Mouse (Mus musculus) MEL (cell line): ENCODE measurements around the gene Olfr1256. TPM values are rescaled to one million over a fixed set of nuclear protein-coding genes. Genes with fewer than 3 reads are reported as not detected.

Source experiments
- DNase-seq: peaks from one replicate; pipeline ENCODE4 v3.0.0; 2011; ENCODE audit warnings: low read depth, low spot score
- H3K27ac ChIP-seq: 2 replicates; pipeline ENCODE4 v1.5.1; 2012; ENCODE audit warnings: low read depth, mild to moderate bottlenecking, control low read depth, low read length, moderate library complexity; ENCODE audit not compliant: control insufficient read depth
- H3K27me3 ChIP-seq, 2 experiments: fragments of 150-350 bp in 1 of 2; sonication (generic) in 1 of 2; 2 replicates each; pipeline ENCODE4 v1.6.1; 2012; ENCODE audit warnings: low read length in 2 of 2, mild to moderate bottlenecking in 2 of 2, improper control_type of control experiment in 1 of 2, moderate library complexity in 1 of 2; ENCODE audit not compliant: insufficient read depth in 2 of 2, control insufficient read depth in 1 of 2
- H3K36me3 ChIP-seq, 2 experiments: 2 replicates each; pipeline ENCODE4 v1.6.1; 2012 to 2014; ENCODE audit warnings: low read length in 2 of 2, improper control_type of control experiment in 1 of 2, inconsistent platforms in 1 of 2, mild to moderate bottlenecking in 1 of 2; ENCODE audit not compliant: insufficient read depth in 2 of 2, control insufficient read depth in 1 of 2
- H3K4me1 ChIP-seq, 2 experiments: fragments of 150-350 bp in 1 of 2; sonication (generic) in 1 of 2; 2 replicates each; pipeline ENCODE4 v1.6.1; 2012; ENCODE audit warnings: low read length in 2 of 2, improper control_type of control experiment in 1 of 2, mild to moderate bottlenecking in 1 of 2; ENCODE audit not compliant: insufficient read depth in 2 of 2, control insufficient read depth in 1 of 2
- H3K4me3 ChIP-seq, 2 experiments: fragments of 150-350 bp in 1 of 2; sonication (generic) in 1 of 2; 2 replicates each; pipeline ENCODE4 v1.5.1; 2012; ENCODE audit warnings: low read depth in 2 of 2, low read length in 2 of 2, mild to moderate bottlenecking in 2 of 2, moderate library complexity in 2 of 2, control low read depth in 1 of 2, improper control_type of control experiment in 1 of 2; ENCODE audit not compliant: control insufficient read depth in 1 of 2, insufficient read depth in 1 of 2
- H3K79me2 ChIP-seq: 2 replicates; pipeline ENCODE4 v1.6.1; 2012; ENCODE audit warnings: mild to moderate bottlenecking, low read length, moderate library complexity; ENCODE audit not compliant: control insufficient read depth, poor library complexity, insufficient read depth
- H3K9ac ChIP-seq: 2 replicates; pipeline ENCODE4 v1.6.1; 2012; ENCODE audit warnings: low read depth, mild to moderate bottlenecking, control low read depth, low read length, moderate library complexity; ENCODE audit not compliant: control insufficient read depth, poor library complexity, severe bottlenecking
- H3K9me3 ChIP-seq: fragments of 150-350 bp; sonication (generic); replicated peaks from 2 replicates; pipeline ENCODE4 v1.6.1; 2012; ENCODE audit warnings: mild to moderate bottlenecking, low read length, improper control_type of control experiment, moderate library complexity; ENCODE audit not compliant: insufficient read depth
- BHLHE40 ChIP-seq: IDR thresholded peaks from 2 replicates; pipeline ENCODE4 v1.6.1; 2012; ENCODE audit warnings: low read depth, mild to moderate bottlenecking, inconsistent platforms, low read length, improper control_type of control experiment, borderline replicate concordance
- CTCF ChIP-seq, 3 experiments: IDR thresholded peaks in 2 of 3; conservative IDR thresholded peaks in 1 of 3; 2 replicates each; pipeline ENCODE4 v1.5.1; 2011 to 2012; ENCODE audit warnings: low read length in 3 of 3, low read depth in 2 of 3, mild to moderate bottlenecking in 2 of 3, improper control_type of control experiment in 1 of 3, inconsistent platforms in 1 of 3, mixed read lengths in 1 of 3, moderate library complexity in 1 of 3; ENCODE audit not compliant: control insufficient read depth in 1 of 3, insufficient read depth in 1 of 3, poor library complexity in 1 of 3, severe bottlenecking in 1 of 3
- E2F4 ChIP-seq: IDR thresholded peaks from 2 replicates; pipeline ENCODE4 v1.6.1; 2011; ENCODE audit warnings: low read depth, low read length, improper control_type of control experiment, borderline replicate concordance
- ELF1 ChIP-seq: IDR thresholded peaks from 2 replicates; pipeline ENCODE4 v1.6.1; 2014; ENCODE audit warnings: low read depth, mild to moderate bottlenecking, inconsistent platforms, low read length, improper control_type of control experiment, moderate library complexity
- EP300 ChIP-seq, 2 experiments: IDR thresholded peaks; 2 replicates each; pipeline ENCODE4 v1.6.1; 2011; ENCODE audit warnings: improper control_type of control experiment in 2 of 2, low read length in 2 of 2, low read depth in 1 of 2, mild to moderate bottlenecking in 1 of 2
- HCFC1 ChIP-seq: IDR thresholded peaks from 2 replicates; pipeline ENCODE4 v1.6.1; 2012; ENCODE audit warnings: low read depth, mild to moderate bottlenecking, inconsistent platforms, low read length, improper control_type of control experiment, moderate library complexity
- KAT2A ChIP-seq: conservative IDR thresholded peaks from 2 replicates; pipeline ENCODE4 v1.6.1; 2012; ENCODE audit warnings: low read depth, low read length, improper control_type of control experiment, inconsistent platforms
- MAX ChIP-seq: IDR thresholded peaks from 2 replicates; pipeline ENCODE4 v1.6.1; 2011; ENCODE audit warnings: low read length, improper control_type of control experiment
- MXI1 ChIP-seq: IDR thresholded peaks from 2 replicates; pipeline ENCODE4 v1.6.1; 2011; ENCODE audit warnings: mild to moderate bottlenecking, low read depth, low read length, improper control_type of control experiment
- MYB ChIP-seq: IDR thresholded peaks from 2 replicates; pipeline ENCODE4 v1.6.1; 2011; ENCODE audit warnings: mild to moderate bottlenecking, low read depth, low read length, improper control_type of control experiment
- MYC ChIP-seq: IDR thresholded peaks from 2 replicates; pipeline ENCODE4 v1.6.1; 2011; ENCODE audit warnings: low read depth, mild to moderate bottlenecking, low read length, improper control_type of control experiment, moderate library complexity
- NRF1 ChIP-seq: IDR thresholded peaks from 2 replicates; pipeline ENCODE4 v1.6.1; 2014; ENCODE audit warnings: low read depth, mild to moderate bottlenecking, inconsistent platforms, low read length, improper control_type of control experiment, moderate library complexity; ENCODE audit not compliant: poor library complexity, insufficient read depth, severe bottlenecking
- POLR2AphosphoS2 ChIP-seq: IDR thresholded peaks from 2 replicates; pipeline ENCODE4 v1.6.1; 2011; ENCODE audit warnings: low read length, improper control_type of control experiment
- RAD21 ChIP-seq: IDR thresholded peaks from 2 replicates; pipeline ENCODE4 v1.6.1; 2011; ENCODE audit warnings: mild to moderate bottlenecking, low read depth, low read length, improper control_type of control experiment
- SMC3 ChIP-seq: IDR thresholded peaks from 2 replicates; pipeline ENCODE4 v1.6.1; 2011; ENCODE audit warnings: low read depth, low read length, improper control_type of control experiment
- TAL1 ChIP-seq: IDR thresholded peaks from 2 replicates; pipeline ENCODE4 v1.6.1; 2012; ENCODE audit warnings: mild to moderate bottlenecking, inconsistent platforms, low read length, moderate library complexity, mixed read lengths
- TBP ChIP-seq: IDR thresholded peaks from 2 replicates; pipeline ENCODE4 v1.8.0; 2011; ENCODE audit warnings: low read depth, low read length, improper control_type of control experiment
- USF1 ChIP-seq: IDR thresholded peaks from 2 replicates; pipeline ENCODE4 v1.6.1; 2014; ENCODE audit warnings: low read depth, mild to moderate bottlenecking, inconsistent platforms, low read length, improper control_type of control experiment, moderate library complexity
- USF2 ChIP-seq, 2 experiments: IDR thresholded peaks; 2 replicates each; pipeline ENCODE4 v1.6.1; 2011 to 2012; ENCODE audit warnings: improper control_type of control experiment in 2 of 2, low read length in 2 of 2, borderline replicate concordance in 1 of 2, inconsistent platforms in 1 of 2, low read depth in 1 of 2, mild to moderate bottlenecking in 1 of 2; ENCODE audit not compliant: insufficient read depth in 1 of 2
- ZC3H11A ChIP-seq: IDR thresholded peaks from 2 replicates; pipeline ENCODE4 v1.6.1; 2012; ENCODE audit warnings: low read depth, mild to moderate bottlenecking, inconsistent platforms, low read length, improper control_type of control experiment
- ZKSCAN1 ChIP-seq: IDR thresholded peaks from 2 replicates; pipeline ENCODE4 v1.6.1; 2012; ENCODE audit warnings: low read depth, mild to moderate bottlenecking, inconsistent platforms, low read length, improper control_type of control experiment, moderate library complexity
- ZMIZ1 ChIP-seq: IDR thresholded peaks from 2 replicates; pipeline ENCODE4 v1.6.1; 2012; ENCODE audit warnings: low read depth, mild to moderate bottlenecking, inconsistent platforms, low read length, improper control_type of control experiment, moderate library complexity
- polyA plus RNA-seq, 2 experiments: library from polyadenylated mRNA; stranded (reverse) in 1 of 2; unstranded in 1 of 2; fragments of >175 nt in 1 of 2; fragments of >200 nt in 1 of 2; gene quantifications; 2 replicates each; pipeline versions ENCODE4 v1.2.1 to v1.2.4; 2012; ENCODE audit warnings: low replicate concordance in 2 of 2, low read depth in 1 of 2; ENCODE audit not compliant: insufficient read length in 2 of 2, insufficient read depth in 1 of 2, missing spikeins in 1 of 2
- total RNA-seq: library from RNA; depleted of rRNA; stranded (reverse); fragments of 300-350 nt; gene quantifications from 2 replicates; pipeline ENCODE4 v1.2.3, GENCODE M21; 2012

The Olfr1256 gene
- total and polyA plus RNA-seq, 3 experiments = not detected

DNA sequence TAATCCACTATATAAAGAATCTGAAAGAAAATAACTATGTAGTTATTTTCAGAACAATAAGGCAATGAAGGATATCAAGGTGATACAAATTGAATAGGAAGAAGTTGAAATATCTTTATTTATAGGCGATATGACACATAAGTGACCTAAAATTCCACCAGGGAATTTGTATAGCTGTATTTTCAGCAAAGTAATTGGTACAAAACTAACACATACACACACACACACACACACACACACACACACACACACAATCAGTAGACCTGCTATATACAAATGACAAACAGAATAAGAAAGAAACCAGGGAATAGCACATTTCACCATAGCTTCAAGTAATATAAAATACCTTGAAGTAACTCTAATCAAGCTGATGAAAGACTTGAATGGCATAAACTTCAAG lies 21.1 kb downstream of the Olfr1256 start:
- Histone ChIP-seq H3K4me3 (no peak overlapping the region), H3K4me1 (no peaks in the 10 kb centered on the region), H3K9ac (no peak overlapping the region), H3K79me2 (no peaks in the 10 kb centered on the region), H3K27me3 (no peaks in the 10 kb centered on the region), H3K36me3 (no peaks in the 10 kb centered on the region), H3K9me3 (no peaks in the 10 kb centered on the region), H3K27ac (no peak overlapping the region)
- TF ChIP-seq SMC3 = no peak
- TF ChIP-seq CTCF (IDR thresholded peaks at IDR 0.05 in 2 of 3, conservative IDR thresholded peaks at IDR 0.05 in 1 of 3; ENCODE audit: control insufficient read depth in 1 of 3, insufficient read depth in 1 of 3, low read depth in 2 of 3, low read length in 3 of 3, poor library complexity in 1 of 3, severe bottlenecking in 1 of 3) = no peak
- TF ChIP-seq TAL1 = no peak
- TF ChIP-seq KAT2A = no peak
- TF ChIP-seq MAX = no peak
- TF ChIP-seq HCFC1 = no peak
- no peak for TF ChIP-seq TBP
- no peak for TF ChIP-seq NRF1
- no peak for TF ChIP-seq MXI1
- TF ChIP-seq RAD21 = no peak
- DNase-seq = no peak

DNA sequence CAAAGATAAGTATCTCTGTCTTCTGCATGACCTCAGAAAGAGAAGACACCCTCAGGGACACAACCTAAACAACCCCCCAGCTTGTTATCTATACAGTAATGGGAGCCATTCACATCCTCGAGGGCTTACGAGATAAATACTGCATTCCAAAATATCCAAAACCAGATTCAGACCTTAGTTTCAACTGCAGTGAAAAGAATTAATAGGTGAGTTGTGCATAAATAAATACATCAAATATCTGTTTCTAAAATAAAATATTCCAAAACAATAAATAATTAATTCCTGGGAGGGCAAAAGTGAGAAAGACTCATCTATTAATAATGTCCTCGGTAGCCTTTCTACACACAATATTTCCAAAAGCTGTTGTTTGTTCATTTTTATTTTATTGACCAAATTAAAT lies 29.6 kb downstream of the Olfr1256 start, which contains the start of gene Olfr1255:
Olfr1255 (plus strand) TSS at position 301 of the 400 bp plus-strand sequence.
- no peak for TF ChIP-seq NRF1
- no peak for TF ChIP-seq ELF1
- TF ChIP-seq USF1 = no peak
- H3K9ac ChIP-seq = no peak within 1 kb of the TSS
- H3K36me3 ChIP-seq = no peaks in the 10 kb centered on the region

GRCm38 (mm10) chr2:89810751-89811150 lies 30.6 kb downstream of the Olfr1256 start:
- no peak for DNase-seq
- no peak overlapping the region for H3K4me3 ChIP-seq

More for the DNA sequence above, 29.6 kb downstream of the Olfr1256 start, which contains the start of gene Olfr1255:
- Histone ChIP-seq H3K27me3 (no peaks in the 10 kb centered on the region), H3K79me2 (no peaks in the 10 kb centered on the region), H3K4me1 (no peaks in the 10 kb centered on the region), H3K27ac (no peak within 1 kb of the TSS), H3K4me3 (no peak within 1 kb of the TSS), H3K9me3 (no peaks in the 10 kb centered on the region)
- DNase-seq = no peak

More at GRCm38 (mm10) chr2:89810751-89811150, 30.6 kb downstream of the Olfr1256 start:
- no peaks in the 10 kb centered on the region for H3K27me3 ChIP-seq
- H3K36me3 ChIP-seq = no peaks in the 10 kb centered on the region
- no peak overlapping the region for H3K9ac ChIP-seq
- H3K27ac ChIP-seq = no peak overlapping the region
- no peaks in the 10 kb centered on the region for H3K79me2 ChIP-seq
- H3K9me3 ChIP-seq = no peaks in the 10 kb centered on the region
- H3K4me1 ChIP-seq = no peaks in the 10 kb centered on the region
- TF ChIP-seq USF2 (IDR thresholded peaks at IDR 0.05; ENCODE audit: borderline replicate concordance in 1 of 2, insufficient read depth in 1 of 2, low read depth in 1 of 2, low read length in 2 of 2) (no peak), MAX (no peak), BHLHE40 (no peak), POLR2AphosphoS2 (no peak), SMC3 (no peak), ZMIZ1 (no peak), EP300 (IDR thresholded peaks at IDR 0.05; ENCODE audit: low read depth in 1 of 2, low read length in 2 of 2) (no peak), MYC (no peak), NRF1 (no peak), MYB (no peak), E2F4 (no peak), ZKSCAN1 (no peak), ZC3H11A (no peak)
